Mouse (Mus musculus) liver, postnatal 0 days (tissue): ENCODE results near the gene Shtn1. TPM values are rescaled to one million over a fixed set of nuclear protein-coding genes. Genes with fewer than 3 reads are reported as not detected.

Source experiments
- ATAC-seq: fragments of 200-750 bp; cut with Nextera tagmentation; 2 replicates; pipeline ENCODE4 v1.8.0; 2017; ENCODE audit warnings: mild to moderate bottlenecking, moderate library complexity
- DNase-seq: peaks from one replicate; pipeline ENCODE4 v3.0.0-alpha.2; 2016
- H3K27ac ChIP-seq: fragments of 300-500 bp; sonication (generic); 2 replicates; pipeline ENCODE4 v1.5.1; 2014; ENCODE audit warnings: antibody characterized with exemption, moderate library complexity, mild to moderate bottlenecking, low read depth
- H3K27me3 ChIP-seq: fragments of 300-500 bp; sonication (generic); 2 replicates; pipeline ENCODE4 v1.6.1; 2014; ENCODE audit warnings: low read length, control low read depth, mixed read lengths; ENCODE audit not compliant: insufficient read depth
- H3K36me3 ChIP-seq: fragments of 300-500 bp; sonication (generic); replicated peaks from 2 replicates; pipeline ENCODE4 v1.6.1; 2014; ENCODE audit warnings: mild to moderate bottlenecking, control low read depth, low read length, moderate library complexity, mixed read lengths; ENCODE audit not compliant: insufficient read depth
- H3K4me1 ChIP-seq: fragments of 300-500 bp; sonication (generic); 2 replicates; pipeline ENCODE4 v1.6.1; 2014; ENCODE audit warnings: antibody characterized with exemption, mild to moderate bottlenecking, control low read depth; ENCODE audit not compliant: insufficient read depth
- H3K4me2 ChIP-seq: fragments of 300-500 bp; sonication (generic); 2 replicates; pipeline ENCODE4 v1.6.1; 2014; ENCODE audit warnings: low read depth, mild to moderate bottlenecking, low read length, moderate library complexity, mixed read lengths
- H3K4me3 ChIP-seq: fragments of 300-500 bp; sonication (generic); 2 replicates; pipeline ENCODE4 v1.5.1; 2014; ENCODE audit warnings: low read depth, low read length
- H3K9ac ChIP-seq: fragments of 300-500 bp; sonication (generic); replicated peaks from 2 replicates; pipeline ENCODE4 v1.6.1; 2014; ENCODE audit warnings: mild to moderate bottlenecking, moderate library complexity
- H3K9me3 ChIP-seq: fragments of 300-500 bp; sonication (generic); 2 replicates; pipeline ENCODE4 v1.6.1; 2016; ENCODE audit warnings: mild to moderate bottlenecking, control low read depth, low read length, mixed read lengths
- CTCF ChIP-seq: sonication (generic); IDR thresholded peaks from 2 replicates; pipeline ENCODE4 v1.5.1; 2016; ENCODE audit warnings: antibody characterized with exemption, low read depth
- EP300 ChIP-seq: IDR thresholded peaks from 2 replicates; pipeline ENCODE4 v1.6.1; 2016; ENCODE audit warnings: antibody characterized with exemption, low read depth, mild to moderate bottlenecking
- WGBS: fragments of 180-500 bp; shearing (Covaris S2); extraction: QIAGEN DNeasy Blood & Tissue Kit; methylation state at CpG from one replicate; pipeline ENCODE4 v1.1.7; 2014; ENCODE audit not compliant: insufficient replicate concordance; 5-methylcytosine and 5-hydroxymethylcytosine counted together
- polyA plus RNA-seq: library from polyadenylated mRNA; unstranded; fragments of >200 nt; fragmentation: Nextera tagmentation; extraction: Ambion mirVana; gene quantifications from 2 replicates; pipeline ENCODE4 v1.2.1, GENCODE M21; 2015

Gene Shtn1
- polyA plus RNA-seq, 1 experiment from 2014 or later, result 2.9 TPM

- Histone ChIP-seq H3K27ac (no peak overlapping the region), H3K4me2 (no peak overlapping the region), H3K9ac (no peak overlapping the region), H3K36me3 (no peaks in the 10 kb centered on the region), H3K9me3 (no peaks in the 10 kb centered on the region), H3K27me3 (no peaks in the 10 kb centered on the region), H3K4me3 (no peak overlapping the region), H3K4me1 (no peaks in the 10 kb centered on the region)
- ATAC-seq (no peak), DNase-seq (no peak)
- WGBS, result 80% methylated on average over 3 of the region's 3 CpGs
- no peak for TF ChIP-seq EP300
- TF ChIP-seq CTCF, result no peak
Measured at GRCm38 (mm10) chr19:59028130-59028529, 47.8 kb downstream of the Shtn1 start.

- TF ChIP-seq CTCF, result no peak
- no peak for TF ChIP-seq EP300
- H3K4me1 ChIP-seq, result no peaks in the 10 kb centered on the region
- no peaks in the 10 kb centered on the region for H3K9me3 ChIP-seq
- DNase-seq (no peak), ATAC-seq (no peak)
- H3K36me3 ChIP-seq, result peaks cover 3% of the 10 kb centered on the region; the same call in 1 of the 2 replicates
- H3K27me3 ChIP-seq, result no peaks in the 10 kb centered on the region
- H3K4me3 ChIP-seq, result no peak overlapping the region
- no peak overlapping the region for H3K4me2 ChIP-seq
- WGBS, result 90% methylated on average over 3 of the region's 3 CpGs
- no peak overlapping the region for H3K9ac ChIP-seq
- no peak overlapping the region for H3K27ac ChIP-seq
Measured at GRCm38 (mm10) chr19:59023876-59024275, 52.0 kb downstream of the Shtn1 start.

- Histone ChIP-seq H3K4me1 (no peaks in the 10 kb centered on the region), H3K9ac (no peak overlapping the region), H3K4me3 (no peak overlapping the region), H3K4me2 (no peak overlapping the region), H3K36me3 (peaks cover 3% of the 10 kb centered on the region; the same call in 1 of the 2 replicates), H3K27ac (no peak overlapping the region), H3K9me3 (no peaks in the 10 kb centered on the region), H3K27me3 (no peaks in the 10 kb centered on the region)
- TF ChIP-seq EP300, result no peak
- TF ChIP-seq CTCF, result no peak
- no peak for DNase-seq
- ATAC-seq, result no peak
Measured at GRCm38 (mm10) chr19:59021644-59022043, 54.3 kb downstream of the Shtn1 start.

DNA sequence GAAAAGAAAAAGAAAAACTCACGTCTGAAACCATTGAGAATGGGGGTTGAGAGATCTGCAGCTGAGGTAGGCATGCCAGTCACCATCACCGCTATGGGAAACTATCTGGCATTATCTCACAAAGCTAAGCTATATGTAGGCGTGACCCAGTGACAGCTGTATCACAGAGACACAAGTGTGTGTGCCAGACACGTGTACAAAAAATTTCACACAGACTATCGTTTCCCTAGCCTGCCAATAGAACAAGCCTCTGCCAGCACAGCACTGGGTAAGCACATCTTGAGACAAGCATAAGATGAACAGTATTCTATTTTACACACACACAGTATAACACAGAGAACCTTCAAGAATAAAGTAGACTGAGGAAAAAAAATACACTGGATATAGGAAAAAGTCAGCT, 65.1 kb downstream of the Shtn1 start:
- H3K4me3 ChIP-seq, result no peak overlapping the region
- no peak overlapping the region for H3K9ac ChIP-seq
- no peak overlapping the region for H3K4me2 ChIP-seq
- DNase-seq, result no peak
- no peak for ATAC-seq
- no peaks in the 10 kb centered on the region for H3K27me3 ChIP-seq
- H3K4me1 ChIP-seq, result no peaks in the 10 kb centered on the region
- WGBS, result 70% methylated on average over 5 of the region's 5 CpGs
- no peaks in the 10 kb centered on the region for H3K9me3 ChIP-seq
- H3K36me3 ChIP-seq, result no peaks in the 10 kb centered on the region
- no peak for TF ChIP-seq CTCF
- no peak for TF ChIP-seq EP300
- no peak overlapping the region for H3K27ac ChIP-seq

DNA sequence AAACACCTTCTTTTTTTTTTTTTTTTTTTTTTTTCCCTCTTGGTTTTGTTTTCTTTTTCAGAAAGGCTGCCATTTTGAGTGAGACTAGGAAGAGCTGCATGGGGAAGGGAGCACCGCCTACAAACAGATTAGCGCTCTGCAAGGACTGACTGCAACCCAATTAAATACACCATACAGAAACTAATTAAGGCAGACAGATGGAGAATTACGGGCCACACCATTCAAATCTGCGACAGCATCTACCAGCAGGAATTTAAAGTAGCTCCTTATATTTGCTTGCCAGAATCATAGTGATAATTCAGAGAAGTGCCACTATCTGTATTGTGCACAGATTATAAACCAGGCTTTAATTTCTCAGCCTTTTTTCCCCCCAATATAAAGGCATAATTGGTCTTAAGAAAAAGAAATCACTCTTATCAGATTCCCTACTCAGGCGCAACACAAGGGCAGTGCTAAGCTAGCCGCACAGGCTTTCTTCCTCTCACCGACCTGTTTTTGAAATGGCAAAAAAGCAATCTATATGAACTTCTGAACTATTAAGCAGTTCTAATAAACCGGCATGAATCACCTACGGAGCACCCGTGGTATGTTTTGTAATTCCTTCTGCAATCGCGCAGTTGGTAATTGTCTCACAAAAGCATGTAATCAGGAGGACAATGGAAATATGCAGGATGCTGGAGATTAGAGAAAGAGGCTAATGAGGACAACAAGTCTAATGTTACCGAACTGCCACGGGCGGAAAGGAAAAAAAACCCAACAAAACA, 69.1 kb downstream of the Shtn1 start:
- Histone ChIP-seq H3K4me2 (no peak overlapping the region), H3K4me1 (no peaks in the 10 kb centered on the region), H3K27me3 (no peaks in the 10 kb centered on the region), H3K9ac (no peak overlapping the region), H3K36me3 (no peaks in the 10 kb centered on the region; the same call in 1 of the 2 replicates), H3K4me3 (no peak overlapping the region), H3K27ac (no peak overlapping the region), H3K9me3 (no peaks in the 10 kb centered on the region)
- ATAC-seq, result no peak
- TF ChIP-seq CTCF (no peak), EP300 (no peak)
- WGBS, result 78% methylated on average over 15 of the region's 15 CpGs
- DNase-seq, result no peak

- H3K4me2 ChIP-seq, result no peak overlapping the region
- H3K27me3 ChIP-seq, result no peaks in the 10 kb centered on the region
- no peaks in the 10 kb centered on the region for H3K4me1 ChIP-seq
- DNase-seq (no peak), ATAC-seq (no peak)
- H3K9ac ChIP-seq, result no peak overlapping the region
- H3K9me3 ChIP-seq, result no peaks in the 10 kb centered on the region
- H3K27ac ChIP-seq, result no peak overlapping the region
- WGBS, result 78% methylated on average over 6 of the region's 6 CpGs
- H3K36me3 ChIP-seq, result no peaks in the 10 kb centered on the region; the same call in 1 of the 2 replicates
- no peak overlapping the region for H3K4me3 ChIP-seq
- TF ChIP-seq EP300, result no peak
- TF ChIP-seq CTCF, result no peak
Measured at GRCm38 (mm10) chr19:59002827-59003226, 73.1 kb downstream of the Shtn1 start.

DNA sequence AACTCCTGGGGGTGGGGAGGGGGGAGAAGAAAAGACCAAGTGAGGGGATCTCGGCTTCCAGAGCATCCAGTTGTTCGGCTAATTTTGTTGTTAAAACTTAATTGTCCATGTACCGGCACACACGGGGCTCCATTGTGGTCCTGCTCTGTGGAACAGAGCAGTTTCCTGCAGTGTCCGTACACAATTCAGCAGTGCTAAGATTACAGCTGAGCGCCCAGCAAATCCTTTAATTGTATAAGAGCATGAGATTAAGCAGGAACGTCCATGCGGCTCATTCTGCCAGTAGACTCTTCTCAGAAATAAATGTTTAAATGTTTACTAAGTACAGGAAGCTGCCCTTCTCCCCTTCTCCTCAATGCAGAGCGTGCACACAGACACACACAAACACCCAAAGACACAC, 94.3 kb downstream of the Shtn1 start:
- Histone ChIP-seq H3K4me3 (no peak overlapping the region), H3K9ac (no peak overlapping the region), H3K4me2 (no peak overlapping the region), H3K27ac (no peak overlapping the region), H3K9me3 (no peaks in the 10 kb centered on the region), H3K4me1 (no peaks in the 10 kb centered on the region), H3K36me3 (no peaks in the 10 kb centered on the region), H3K27me3 (no peaks in the 10 kb centered on the region)
- TF ChIP-seq EP300, result no peak
- TF ChIP-seq CTCF, result no peak
- DNase-seq, result no peak
- no peak for ATAC-seq
- 60% methylated on average over 9 of the region's 9 CpGs for WGBS
